Mouse (Mus musculus) C2C12 (cell line): ENCODE data around the gene Fam71e1. TPM values are rescaled to one million over a fixed set of nuclear protein-coding genes. Genes with fewer than 3 reads are reported as not detected.

Experiments used
- H3K27me3 ChIP-seq: one replicate; pipeline ENCODE4 v1.6.1; 2011; ENCODE audit not compliant: control insufficient read depth, insufficient read depth, insufficient read length
- H3K36me3 ChIP-seq: one replicate; pipeline ENCODE4 v1.6.1; 2011; ENCODE audit not compliant: control insufficient read depth, insufficient read depth
- H3K4me3 ChIP-seq: one replicate; pipeline ENCODE4 v1.5.1; 2011; ENCODE audit warnings: mild to moderate bottlenecking, control low read depth; ENCODE audit not compliant: poor library complexity, insufficient read depth, severe bottlenecking
- H3K79me2 ChIP-seq: one replicate; pipeline ENCODE4 v1.6.1; 2011; ENCODE audit not compliant: control insufficient read depth, insufficient read depth
- H3K79me3 ChIP-seq: one replicate; pipeline ENCODE4 v1.6.1; 2011; ENCODE audit warnings: low read depth, control low read depth
- H3ac ChIP-seq: one replicate; pipeline ENCODE3; 2011; ENCODE audit warnings: low read depth; ENCODE audit not compliant: control insufficient read depth, insufficient read length
- CEBPB ChIP-seq: IDR thresholded peaks from one replicate; pipeline ENCODE4 v1.6.1; 2011; ENCODE audit warnings: low read depth, mild to moderate bottlenecking, control low read depth, moderate library complexity
- CTCF ChIP-seq: IDR thresholded peaks from one replicate; pipeline ENCODE4 v1.5.1; 2011; ENCODE audit not compliant: control insufficient read depth, insufficient read depth, insufficient read length
- FOSL1 ChIP-seq: IDR thresholded peaks from one replicate; pipeline ENCODE4 v1.8.0; 2011; ENCODE audit warnings: mild to moderate bottlenecking, low read length; ENCODE audit not compliant: poor library complexity, insufficient read depth, severe bottlenecking
- MAX ChIP-seq: IDR thresholded peaks from one replicate; pipeline ENCODE4 v1.6.1; 2011; ENCODE audit warnings: mild to moderate bottlenecking, control low read depth
- MYOD1 ChIP-seq: IDR thresholded peaks from one replicate; pipeline ENCODE4 v1.6.1; 2011; ENCODE audit warnings: low read depth; ENCODE audit not compliant: control insufficient read depth, insufficient read length
- MYOG ChIP-seq: IDR thresholded peaks from one replicate; pipeline ENCODE4 v1.6.1; 2011; ENCODE audit not compliant: control insufficient read depth, insufficient read length; ENCODE audit errors: extremely low read depth
- USF1 ChIP-seq: IDR thresholded peaks from one replicate; pipeline ENCODE4 v1.6.1; 2011; ENCODE audit warnings: low read depth, mild to moderate bottlenecking, control low read depth, moderate library complexity
- polyA plus RNA-seq: library from polyadenylated mRNA; unstranded; fragments of >200 nt; fragmentation: generic; extraction: Trizol; gene quantifications from one replicate; pipeline ENCODE4 v1.2.1, GENCODE M21; 2012; ENCODE audit warnings: missing spikeins

Gene Fam71e1
- polyA plus RNA-seq, 1 experiment = 0.95 TPM

DNA sequence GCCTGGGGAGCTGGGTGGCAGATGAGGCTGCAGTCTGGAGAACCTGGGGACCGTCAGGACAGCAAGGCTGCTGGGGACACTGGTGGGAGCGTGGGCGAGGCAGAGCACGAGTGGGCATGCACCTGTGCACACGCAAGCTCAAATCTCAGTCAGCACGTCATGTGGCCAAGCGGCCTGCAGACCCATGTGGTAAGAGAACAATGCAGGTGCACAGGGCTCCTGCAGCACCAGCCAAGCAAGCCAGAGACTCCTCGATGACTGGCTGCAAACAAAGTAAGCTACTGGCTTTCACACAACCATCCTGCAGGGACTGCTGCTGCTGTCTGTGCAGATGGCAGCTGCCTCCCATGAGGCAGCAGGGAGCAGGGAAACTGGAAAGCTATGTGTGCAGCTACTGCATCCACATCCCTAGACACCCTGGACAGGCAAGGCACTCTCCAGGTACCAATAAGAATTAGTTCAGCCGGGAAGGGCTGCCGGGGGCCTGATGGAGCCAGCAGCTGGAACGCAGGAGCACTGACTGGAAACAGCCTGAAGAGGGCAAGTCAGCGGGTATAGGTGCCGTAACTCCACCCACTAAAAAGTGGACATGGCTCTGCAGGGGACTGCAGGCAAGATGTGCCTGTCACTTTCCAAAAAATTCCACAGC, 9.3 kb upstream of the Fam71e1 start:
- H3K36me3 ChIP-seq = no peaks in the 10 kb centered on the region
- no peak overlapping the region for H3ac ChIP-seq
- H3K27me3 ChIP-seq = no peaks in the 10 kb centered on the region
- H3K4me3 ChIP-seq = no peak overlapping the region
- TF ChIP-seq MYOG (no peak), MAX (no peak), MYOD1 (no peak), CEBPB (no peak), CTCF (no peak), FOSL1 (no peak), USF1 (no peak)
- H3K79me3 ChIP-seq = no peaks in the 10 kb centered on the region
- no peaks in the 10 kb centered on the region for H3K79me2 ChIP-seq

DNA sequence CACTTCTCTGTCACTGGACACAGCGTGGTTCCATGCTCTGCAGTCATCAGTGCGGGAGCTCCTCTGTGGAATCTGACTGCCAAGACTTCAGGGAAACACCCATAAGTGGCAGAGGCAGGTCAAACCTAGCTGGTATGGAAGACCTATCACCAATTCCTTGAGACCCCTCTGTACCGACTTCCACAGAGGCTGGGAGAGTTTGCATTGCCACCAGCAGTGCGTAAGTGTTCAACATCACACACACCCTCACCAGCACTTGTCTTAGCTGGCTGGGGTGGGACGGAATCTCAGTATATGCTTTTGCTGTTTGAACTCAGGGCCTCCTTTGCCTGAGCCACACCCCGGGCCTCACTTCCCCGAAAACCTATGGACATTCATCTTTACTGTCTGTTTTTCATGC, 8.4 kb upstream of the Fam71e1 start:
- no peaks in the 10 kb centered on the region for H3K79me2 ChIP-seq

DNA sequence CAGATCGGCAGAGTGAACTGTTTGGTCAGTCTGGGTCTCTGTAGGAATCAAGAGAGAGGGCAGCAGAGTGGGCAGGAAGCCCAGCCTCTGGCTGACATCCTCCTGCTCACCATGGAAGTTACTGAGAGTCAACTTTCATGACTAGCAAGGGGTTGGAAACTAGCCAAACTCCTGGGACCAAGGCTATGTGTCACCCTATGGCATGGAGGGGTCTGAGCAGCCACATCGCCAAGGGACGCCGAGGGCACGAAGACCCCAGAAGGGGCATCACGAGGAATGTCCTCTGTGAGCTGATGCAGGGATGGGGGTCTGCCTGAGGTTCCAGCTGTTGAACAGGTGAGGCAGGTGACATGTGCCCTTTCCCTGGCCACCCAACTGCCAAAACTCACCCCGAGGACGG, 7.8 kb upstream of the Fam71e1 start:
- H3K36me3 ChIP-seq = no peaks in the 10 kb centered on the region

More for the DNA sequence above, 8.4 kb upstream of the Fam71e1 start:
- H3K36me3 ChIP-seq = no peaks in the 10 kb centered on the region
- no peak overlapping the region for H3K4me3 ChIP-seq
- H3K27me3 ChIP-seq = no peaks in the 10 kb centered on the region
- H3K79me3 ChIP-seq = no peaks in the 10 kb centered on the region
- TF ChIP-seq CEBPB (no peak), MAX (no peak), FOSL1 (no peak), USF1 (no peak), MYOD1 (no peak), CTCF (no peak), MYOG (no peak)
- H3ac ChIP-seq = no peak overlapping the region

DNA sequence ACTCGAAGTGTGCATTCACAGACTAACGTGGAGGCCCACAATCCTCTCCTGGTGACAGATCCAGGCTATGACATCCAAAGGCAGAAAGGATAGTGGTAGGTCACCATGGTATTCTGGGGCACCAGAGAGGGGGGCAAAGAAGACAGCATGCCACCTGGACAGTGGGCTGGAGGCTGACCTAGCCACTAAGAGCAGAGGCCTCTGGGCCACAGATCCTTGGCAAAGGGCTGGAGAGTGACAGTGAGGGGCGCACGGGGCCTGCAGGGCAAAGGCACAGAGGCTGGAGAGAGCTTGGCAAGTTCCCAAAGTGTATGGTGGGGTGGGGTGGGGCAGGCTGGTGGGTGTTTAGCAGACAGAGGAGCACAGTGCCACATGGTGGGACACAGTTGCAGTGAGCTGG, 6.1 kb upstream of the Fam71e1 start:
- TF ChIP-seq MAX = no peak
- TF ChIP-seq CTCF = no peak
- TF ChIP-seq FOSL1 = no peak
- TF ChIP-seq USF1 = no peak
- TF ChIP-seq MYOG = no peak
- H3K27me3 ChIP-seq = no peaks in the 10 kb centered on the region
- H3K79me3 ChIP-seq = peaks cover 8% of the 10 kb centered on the region
- H3K36me3 ChIP-seq = no peaks in the 10 kb centered on the region
- H3ac ChIP-seq = no peak overlapping the region
- H3K4me3 ChIP-seq = no peak overlapping the region
- peaks cover 17% of the 10 kb centered on the region for H3K79me2 ChIP-seq

More for the DNA sequence above, 7.8 kb upstream of the Fam71e1 start:
- Histone ChIP-seq H3ac (no peak overlapping the region), H3K79me3 (no peaks in the 10 kb centered on the region), H3K79me2 (peaks cover 1% of the 10 kb centered on the region), H3K4me3 (no peak overlapping the region), H3K27me3 (no peaks in the 10 kb centered on the region)
- TF ChIP-seq FOSL1 (no peak), CTCF (no peak), CEBPB (no peak), MYOG (no peak), USF1 (no peak), MAX (no peak)

DNA sequence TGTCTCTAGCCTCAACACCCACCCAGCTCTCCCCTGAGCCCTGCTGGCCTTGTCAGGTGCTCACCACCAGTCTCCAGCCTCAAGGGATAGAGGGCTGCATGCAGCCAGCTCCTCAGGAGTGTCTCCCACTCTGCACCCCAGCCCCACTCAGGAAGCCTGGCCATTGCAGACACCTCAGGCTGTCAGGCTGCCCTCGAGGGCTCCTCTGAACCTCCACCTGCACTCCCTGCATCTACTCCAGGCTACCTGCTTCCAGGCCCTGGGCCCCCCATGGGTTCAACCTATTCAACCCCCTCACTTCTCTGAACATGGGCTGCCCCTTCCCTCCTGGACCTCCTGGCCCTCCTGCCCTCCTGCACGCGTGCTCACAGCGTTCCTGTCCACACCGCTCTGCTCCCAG, 5.0 kb upstream of the Fam71e1 start:
- TF ChIP-seq CTCF (no peak), CEBPB (no peak), MAX (no peak), MYOD1 (no peak), MYOG (no peak), USF1 (no peak), FOSL1 (no peak)
- H3K4me3 ChIP-seq = no peak overlapping the region
- H3ac ChIP-seq = no peak overlapping the region
- H3K36me3 ChIP-seq = no peaks in the 10 kb centered on the region
- H3K79me2 ChIP-seq = peaks cover 23% of the 10 kb centered on the region
- H3K79me3 ChIP-seq = peaks cover 13% of the 10 kb centered on the region
- no peaks in the 10 kb centered on the region for H3K27me3 ChIP-seq

DNA sequence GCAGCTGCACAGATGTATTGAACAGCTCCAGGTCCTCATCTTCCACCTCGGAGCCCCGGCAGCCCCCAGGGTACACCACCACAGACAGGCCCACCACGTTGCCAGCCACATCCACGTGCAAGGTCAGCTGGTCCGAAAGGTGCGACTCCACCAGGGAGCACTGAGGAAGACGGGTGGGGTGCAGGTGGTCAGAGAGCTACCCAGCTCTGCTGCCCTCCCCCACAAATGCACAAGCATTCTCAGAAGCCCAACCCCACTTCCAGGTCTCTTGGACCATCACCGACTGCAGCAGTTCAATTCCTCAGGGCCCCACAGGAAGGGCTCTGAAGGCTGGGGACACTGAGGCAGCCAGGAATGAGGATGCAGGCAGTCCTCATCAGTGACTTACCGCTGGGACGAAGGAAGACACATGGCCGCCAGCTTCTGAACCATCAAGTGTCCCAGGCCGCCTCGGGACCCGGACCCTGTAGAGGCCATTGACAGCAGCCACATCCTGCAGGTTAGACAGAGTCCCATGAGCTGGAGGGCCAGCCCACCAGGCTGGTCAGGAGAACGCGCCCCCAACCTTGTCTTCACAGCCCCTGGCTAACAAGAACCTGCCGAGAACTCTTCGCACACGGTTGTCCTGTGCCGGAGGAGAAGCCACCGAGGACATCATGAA, 4.1 kb upstream of the Fam71e1 start:
- Histone ChIP-seq H3K79me2 (peaks cover 23% of the 10 kb centered on the region), H3ac (no peak overlapping the region), H3K79me3 (peaks cover 13% of the 10 kb centered on the region), H3K36me3 (no peaks in the 10 kb centered on the region), H3K27me3 (no peaks in the 10 kb centered on the region), H3K4me3 (no peak overlapping the region)
- TF ChIP-seq MYOG = no peak
- TF ChIP-seq MYOD1 = no peak
- TF ChIP-seq CTCF = no peak
- TF ChIP-seq FOSL1 = no peak
- no peak for TF ChIP-seq USF1
